Mouse (Mus musculus): ENCODE measurements around the gene Pcyox1. TPM values are rescaled to one million over a fixed set of nuclear protein-coding genes. Genes with fewer than 3 reads are reported as not detected.

Gene Pcyox1
- polyA plus RNA-seq, 1 experiment, result 4.8 TPM

GRCm38 (mm10) chr6:86366125-86366852, 30.7 kb downstream of the Pcyox1 start:
- peak overlapping the region; percentile 82 for H3K4me3 ChIP-seq (ENCODE audit: control insufficient read depth, low read depth, low read length)
- peak overlapping the region; percentile 70 for H3K27ac ChIP-seq (ENCODE audit: control insufficient read depth, insufficient read depth, low read depth, low read length)
- H3K27me3 ChIP-seq (ENCODE audit: control insufficient read depth, insufficient read depth, low read length), result no peaks in the 10 kb centered on the region
- TF ChIP-seq CTCF (IDR thresholded peaks at IDR 0.05; ENCODE audit: control insufficient read depth, insufficient read depth, insufficient replicate concordance, low read depth, low read length) (no peak), POLR2A (IDR thresholded peaks at IDR 0.05; ENCODE audit: control insufficient read depth, low read depth, low read length) (0 out of 2 replicates have a peak, but pooled peaks have one; percentile 28)
- no peaks in the 10 kb centered on the region for H3K36me3 ChIP-seq (ENCODE audit: control insufficient read depth, insufficient read depth, low read length)
- H3K4me1 ChIP-seq (ENCODE audit: control insufficient read depth, insufficient read depth, low read length), result peaks cover 18% of the 10 kb centered on the region

GRCm38 (mm10) chr6:86365371-86366124, 31.4 kb downstream of the Pcyox1 start, which contains the start of gene Fam136a:
Gene Fam136a (plus strand): TSS chr6:86365646.
- TF ChIP-seq CTCF (IDR thresholded peaks at IDR 0.05; ENCODE audit: control insufficient read depth, insufficient read depth, insufficient replicate concordance, low read depth, low read length), result peak; percentile 96
- peak; percentile 49; the same call in 1 of the 2 replicates for TF ChIP-seq POLR2A (IDR thresholded peaks at IDR 0.05; ENCODE audit: control insufficient read depth, low read depth, low read length)
- no peaks in the 10 kb centered on the region for H3K36me3 ChIP-seq (ENCODE audit: control insufficient read depth, insufficient read depth, low read length)
- no peaks in the 10 kb centered on the region for H3K27me3 ChIP-seq (ENCODE audit: control insufficient read depth, insufficient read depth, low read length)
- H3K4me3 ChIP-seq (ENCODE audit: control insufficient read depth, low read depth, low read length), result peak within 1 kb of the TSS; percentile 82
- H3K27ac ChIP-seq (ENCODE audit: control insufficient read depth, insufficient read depth, low read depth, low read length), result peak within 1 kb of the TSS; percentile 70
- H3K4me1 ChIP-seq (ENCODE audit: control insufficient read depth, insufficient read depth, low read length), result peaks cover 15% of the 10 kb centered on the region

GRCm38 (mm10) chr6:86364442-86365141, 32.4 kb downstream of the Pcyox1 start:
- H3K27ac ChIP-seq (ENCODE audit: control insufficient read depth, insufficient read depth, low read depth, low read length), result peak overlapping the region; percentile 43; the same call in 1 of the 2 replicates
- H3K27me3 ChIP-seq (ENCODE audit: control insufficient read depth, insufficient read depth, low read length), result no peaks in the 10 kb centered on the region
- H3K4me1 ChIP-seq (ENCODE audit: control insufficient read depth, insufficient read depth, low read length), result peaks cover 13% of the 10 kb centered on the region
- no peaks in the 10 kb centered on the region for H3K36me3 ChIP-seq (ENCODE audit: control insufficient read depth, insufficient read depth, low read length)
- TF ChIP-seq CTCF (IDR thresholded peaks at IDR 0.05; ENCODE audit: control insufficient read depth, insufficient read depth, insufficient replicate concordance, low read depth, low read length) (peak; percentile 54; the same call in 1 of the 2 replicates), POLR2A (IDR thresholded peaks at IDR 0.05; ENCODE audit: control insufficient read depth, low read depth, low read length) (no peak)
- peak overlapping the region; percentile 64; the same call in 1 of the 2 replicates for H3K4me3 ChIP-seq (ENCODE audit: control insufficient read depth, low read depth, low read length)

- peaks cover 10% of the 10 kb centered on the region for H3K4me1 ChIP-seq (ENCODE audit: control insufficient read depth, insufficient read depth, low read length)
- no peaks in the 10 kb centered on the region for H3K36me3 ChIP-seq (ENCODE audit: control insufficient read depth, insufficient read depth, low read length)
- H3K4me3 ChIP-seq (ENCODE audit: control insufficient read depth, low read depth, low read length), result no peak overlapping the region
- no peak overlapping the region for H3K27ac ChIP-seq (ENCODE audit: control insufficient read depth, insufficient read depth, low read depth, low read length)
- TF ChIP-seq POLR2A (IDR thresholded peaks at IDR 0.05; ENCODE audit: control insufficient read depth, low read depth, low read length), result no peak
- TF ChIP-seq CTCF (IDR thresholded peaks at IDR 0.05; ENCODE audit: control insufficient read depth, insufficient read depth, insufficient replicate concordance, low read depth, low read length), result peak; percentile 9; the same call in 1 of the 2 replicates
- no peaks in the 10 kb centered on the region for H3K27me3 ChIP-seq (ENCODE audit: control insufficient read depth, insufficient read depth, low read length)
Measured at GRCm38 (mm10) chr6:86361373-86361772, 35.6 kb downstream of the Pcyox1 start.

GRCm38 (mm10) chr6:86360691-86361090, 36.3 kb downstream of the Pcyox1 start:
- TF ChIP-seq POLR2A (IDR thresholded peaks at IDR 0.05; ENCODE audit: control insufficient read depth, low read depth, low read length), result no peak
- TF ChIP-seq CTCF (IDR thresholded peaks at IDR 0.05; ENCODE audit: control insufficient read depth, insufficient read depth, insufficient replicate concordance, low read depth, low read length), result no peak
- Histone ChIP-seq H3K4me1 (ENCODE audit: control insufficient read depth, insufficient read depth, low read length) (peaks cover 6% of the 10 kb centered on the region), H3K36me3 (ENCODE audit: control insufficient read depth, insufficient read depth, low read length) (no peaks in the 10 kb centered on the region), H3K27me3 (ENCODE audit: control insufficient read depth, insufficient read depth, low read length) (no peaks in the 10 kb centered on the region), H3K27ac (ENCODE audit: control insufficient read depth, insufficient read depth, low read depth, low read length) (no peak overlapping the region), H3K4me3 (ENCODE audit: control insufficient read depth, low read depth, low read length) (no peak overlapping the region)

GRCm38 (mm10) chr6:86356956-86357355, 40.0 kb downstream of the Pcyox1 start:
- H3K27me3 ChIP-seq (ENCODE audit: control insufficient read depth, insufficient read depth, low read length), result no peaks in the 10 kb centered on the region
- H3K27ac ChIP-seq (ENCODE audit: control insufficient read depth, insufficient read depth, low read depth, low read length), result no peak overlapping the region
- H3K36me3 ChIP-seq (ENCODE audit: control insufficient read depth, insufficient read depth, low read length), result no peaks in the 10 kb centered on the region
- H3K4me1 ChIP-seq (ENCODE audit: control insufficient read depth, insufficient read depth, low read length), result no peaks in the 10 kb centered on the region
- no peak for TF ChIP-seq POLR2A (IDR thresholded peaks at IDR 0.05; ENCODE audit: control insufficient read depth, low read depth, low read length)
- no peak for TF ChIP-seq CTCF (IDR thresholded peaks at IDR 0.05; ENCODE audit: control insufficient read depth, insufficient read depth, insufficient replicate concordance, low read depth, low read length)
- no peak overlapping the region for H3K4me3 ChIP-seq (ENCODE audit: control insufficient read depth, low read depth, low read length)
